Mouse (Mus musculus) thymus, adult 2 months (tissue): ENCODE measurements at regions not wholly inside any gene's neighbourhood (a gene's known extent, or its start where the extent isn't known, plus 50 kb on each side); places are given as distances from the start of the nearest gene placed in this dataset.
"Not testable (repeated sequence)": the region's sequence is repeated elsewhere in the genome, so short reads cannot be mapped to it uniquely, and the experiment has no call there.

Experiments used
- DNase-seq: peaks from one replicate; pipeline ENCODE4 v3.0.0; 2021
- H3K27ac ChIP-seq: fragments of 200-500 bp; 2 replicates; pipeline ENCODE4 v1.5.1; 2012; ENCODE audit warnings: low read length, control low read depth; ENCODE audit not compliant: control insufficient read depth, insufficient read depth
- H3K27me3 ChIP-seq: fragments of 200-500 bp; 2 replicates; pipeline ENCODE4 v1.6.1; 2012; ENCODE audit warnings: mild to moderate bottlenecking, low read length, moderate library complexity, mixed read lengths; ENCODE audit not compliant: control insufficient read depth, insufficient read depth
- H3K36me3 ChIP-seq: fragments of 200-500 bp; 2 replicates; pipeline ENCODE4 v1.6.1; 2012; ENCODE audit warnings: mild to moderate bottlenecking, low read length, moderate library complexity; ENCODE audit not compliant: control insufficient read depth, insufficient read depth
- H3K4me1 ChIP-seq: fragments of 200-500 bp; replicated peaks from 2 replicates; pipeline ENCODE4 v1.6.1; 2012; ENCODE audit warnings: low read length; ENCODE audit not compliant: control insufficient read depth, insufficient read depth
- H3K4me3 ChIP-seq: fragments of 200-500 bp; 2 replicates; pipeline ENCODE4 v1.5.1; 2012; ENCODE audit warnings: mild to moderate bottlenecking, low read length, control low read depth, moderate library complexity; ENCODE audit not compliant: control insufficient read depth, insufficient read depth
- CTCF ChIP-seq: fragments of 200-500 bp; IDR thresholded peaks from 2 replicates; pipeline ENCODE4 v1.5.1; 2012; ENCODE audit warnings: mild to moderate bottlenecking, control low read depth, low read length, moderate library complexity, borderline replicate concordance; ENCODE audit not compliant: control insufficient read depth, poor library complexity, insufficient read depth; ENCODE audit errors: extremely low read depth
- POLR2A ChIP-seq: fragments of 200-500 bp; IDR thresholded peaks from 2 replicates; pipeline ENCODE4 v1.6.1; 2012; ENCODE audit warnings: mild to moderate bottlenecking, low read length, control low read depth, moderate library complexity; ENCODE audit not compliant: control insufficient read depth, poor library complexity, insufficient read depth; ENCODE audit errors: extremely low read depth
- WGBS: fragments of 180-500 bp; shearing (Covaris S2); methylation state at CpG from one replicate; pipeline ENCODE4 v1.1.7; 2018; 5-methylcytosine and 5-hydroxymethylcytosine counted together

- Histone ChIP-seq H3K4me1 (no peaks in the 10 kb centered on the region), H3K36me3 (no peaks in the 10 kb centered on the region), H3K4me3 (no peak overlapping the region), H3K27ac (no peak overlapping the region), H3K27me3 (no peaks in the 10 kb centered on the region)
- DNase-seq = no peak
- 73% methylated on average over 6 of the region's 6 CpGs for WGBS
- TF ChIP-seq POLR2A = no peak
- no peak for TF ChIP-seq CTCF
Measured at GRCm38 (mm10) chr3:8206623-8207404, 1403.1 kb downstream of the Zfp704 start.

GRCm38 (mm10) chr3:8163030-8163429 lies 1446.9 kb downstream of the Zfp704 start:
- no peak overlapping the region for H3K4me3 ChIP-seq
- TF ChIP-seq POLR2A = no peak
- no peak for TF ChIP-seq CTCF
- H3K4me1 ChIP-seq = no peaks in the 10 kb centered on the region
- 77% methylated on average over 4 of the region's 4 CpGs for WGBS
- no peaks in the 10 kb centered on the region for H3K27me3 ChIP-seq
- H3K27ac ChIP-seq = no peak overlapping the region
- no peaks in the 10 kb centered on the region for H3K36me3 ChIP-seq
- DNase-seq = no peak

GRCm38 (mm10) chr3:8161997-8162756 lies 1447.7 kb downstream of the Zfp704 start:
- no peak for DNase-seq
- TF ChIP-seq POLR2A (no peak), CTCF (no peak)
- no peak overlapping the region for H3K27ac ChIP-seq
- 93% methylated on average over 4 of the region's 4 CpGs for WGBS
- H3K36me3 ChIP-seq = no peaks in the 10 kb centered on the region
- no peaks in the 10 kb centered on the region for H3K4me1 ChIP-seq
- no peak overlapping the region for H3K4me3 ChIP-seq
- H3K27me3 ChIP-seq = no peaks in the 10 kb centered on the region

GRCm38 (mm10) chr3:8143016-8143415 lies 1466.9 kb downstream of the Zfp704 start:
- 81% methylated on average over 2 of the region's 2 CpGs for WGBS
- no peaks in the 10 kb centered on the region for H3K36me3 ChIP-seq
- no peaks in the 10 kb centered on the region for H3K27me3 ChIP-seq
- H3K27ac ChIP-seq = no peak overlapping the region
- no peak overlapping the region for H3K4me3 ChIP-seq
- no peak for DNase-seq
- TF ChIP-seq CTCF (no peak), POLR2A (no peak)
- H3K4me1 ChIP-seq = no peaks in the 10 kb centered on the region

- no peak for DNase-seq
- 85% methylated on average over 3 of the region's 3 CpGs for WGBS
- Histone ChIP-seq H3K27me3 (no peaks in the 10 kb centered on the region), H3K36me3 (no peaks in the 10 kb centered on the region), H3K4me1 (no peaks in the 10 kb centered on the region), H3K27ac (no peak overlapping the region), H3K4me3 (no peak overlapping the region)
- TF ChIP-seq POLR2A (no peak), CTCF (no peak)
Measured at GRCm38 (mm10) chr3:8142190-8142589, 1467.7 kb downstream of the Zfp704 start.

- H3K4me1 ChIP-seq = no peaks in the 10 kb centered on the region
- 78% methylated on average over 2 of the region's 2 CpGs for WGBS
- DNase-seq = no peak
- TF ChIP-seq POLR2A = no peak
- TF ChIP-seq CTCF = no peak
- H3K27me3 ChIP-seq = no peaks in the 10 kb centered on the region
- no peak overlapping the region for H3K4me3 ChIP-seq
- no peak overlapping the region for H3K27ac ChIP-seq
- H3K36me3 ChIP-seq = no peaks in the 10 kb centered on the region
Measured at GRCm38 (mm10) chr3:8141664-8142084, 1468.2 kb downstream of the Zfp704 start.

GRCm38 (mm10) chr3:8123641-8124040 lies 1486.2 kb downstream of the Zfp704 start:
- not testable (repeated sequence) for H3K4me1 ChIP-seq, DNase-seq, H3K36me3 ChIP-seq, H3K27me3 ChIP-seq, H3K27ac ChIP-seq, H3K4me3 ChIP-seq
- WGBS = 56% methylated on average over 1 of the region's 1 CpGs
